Comparison of ENCODE assay signal across 8 mouse cellular contexts in genomic region chr19:4855470-4855820, GRCm38 (mm10). TPM values are rescaled to one million over a fixed set of nuclear protein-coding genes. Genes with fewer than 3 reads are reported as not detected.
DNase-seq lines count a peak whose midpoint lies in the region; ATAC-seq lines count a peak whose summit lies in the region.

No protein-coding gene starts in this region.

- peak overlapping the region; percentile 54 for H3K4me3 ChIP-seq in lung, embryonic 16.5 days (ENCODE audit: low read length)
- H3K4me3 ChIP-seq in forebrain, embryonic 13.5 days, result peak overlapping the region; percentile 58
- H3K4me3 ChIP-seq in limb, embryonic 11.5 days (ENCODE audit: low read depth, low read length), result peak overlapping the region; percentile 58
- H3K4me3 ChIP-seq in neural tube, embryonic 15.5 days (replicated peaks), result peak overlapping the region; percentile 76

- H3K4me1 ChIP-seq in lung, embryonic 16.5 days (replicated peaks; ENCODE audit: control insufficient read depth, insufficient read depth, low read length), result peaks cover 3% of the 10 kb centered on the region; the same call in 1 of the 2 replicates
- peaks cover 14% of the 10 kb centered on the region for H3K4me1 ChIP-seq in forebrain, embryonic 13.5 days
- peaks cover 3% of the 10 kb centered on the region; the same call in 1 of the 2 replicates for H3K4me1 ChIP-seq in limb, embryonic 11.5 days (ENCODE audit: control insufficient read depth, insufficient read depth, low read length)
- peaks cover 17% of the 10 kb centered on the region for H3K4me1 ChIP-seq in neural tube, embryonic 15.5 days

- H3K27ac ChIP-seq in lung, embryonic 16.5 days (ENCODE audit: low read length), result no peak overlapping the region
- H3K27ac ChIP-seq in forebrain, embryonic 13.5 days, result no peak overlapping the region
- no peak overlapping the region for H3K27ac ChIP-seq in limb, embryonic 11.5 days (replicated peaks; ENCODE audit: low read depth, low read length)
- H3K27ac ChIP-seq in neural tube, embryonic 15.5 days (replicated peaks), result peak overlapping the region; percentile 77

- H3K27me3 ChIP-seq in lung, embryonic 16.5 days (ENCODE audit: control insufficient read depth, insufficient read depth, low read depth, low read length), result peaks cover 8% of the 10 kb centered on the region; the same call in 1 of the 2 replicates
- peaks cover 14% of the 10 kb centered on the region; the same call in 1 of the 2 replicates for H3K27me3 ChIP-seq in forebrain, embryonic 13.5 days
- no peaks in the 10 kb centered on the region for H3K27me3 ChIP-seq in limb, embryonic 11.5 days (ENCODE audit: control insufficient read depth, insufficient read depth, low read length)
- no peaks in the 10 kb centered on the region for H3K27me3 ChIP-seq in neural tube, embryonic 15.5 days (replicated peaks)

- H3K9ac ChIP-seq in lung, embryonic 16.5 days (ENCODE audit: low read length), result peak overlapping the region; percentile 74
- H3K9ac ChIP-seq in forebrain, embryonic 13.5 days, result peak overlapping the region; percentile 74
- peak overlapping the region; percentile 55 for H3K9ac ChIP-seq in limb, embryonic 11.5 days (ENCODE audit: low read length)
- H3K9ac ChIP-seq in neural tube, embryonic 15.5 days (replicated peaks), result peak overlapping the region; percentile 72

- peak overlapping the region; percentile 94 for H3K4me2 ChIP-seq in lung, embryonic 16.5 days (ENCODE audit: low read depth, low read length)
- H3K4me2 ChIP-seq in forebrain, embryonic 13.5 days, result peak overlapping the region; percentile 98
- peak overlapping the region; percentile 97 for H3K4me2 ChIP-seq in limb, embryonic 11.5 days (ENCODE audit: low read depth, severe bottlenecking)
- H3K4me2 ChIP-seq in neural tube, embryonic 15.5 days, result peak overlapping the region; percentile 98

- ATAC-seq in lung, embryonic 16.5 days (ENCODE audit: low read depth), result peak; percentile 29; the same call in 1 of the 2 replicates
- ATAC-seq in forebrain, embryonic 13.5 days, result peak; percentile 16; the same call in 1 of the 2 replicates
- ATAC-seq in limb, embryonic 11.5 days (ENCODE audit: insufficient number of reproducible peaks, low FRiP score, low TSS enrichment, low read depth), result 0 out of 2 replicates have a peak, but pooled peaks have one; percentile 31
- ATAC-seq in neural tube, embryonic 15.5 days (ENCODE audit: low FRiP score), result no peak; the same call in 1 of the 2 replicates
- no peak for ATAC-seq in monocyte, adult 5-6 weeks (replicated peaks; ENCODE audit: insufficient number of reproducible peaks, low FRiP score, low TSS enrichment, poor library complexity, severe bottlenecking)

- no peaks in the 10 kb centered on the region for H3K36me3 ChIP-seq in lung, embryonic 16.5 days (ENCODE audit: control insufficient read depth, insufficient read depth, low read length)
- no peaks in the 10 kb centered on the region for H3K36me3 ChIP-seq in forebrain, embryonic 13.5 days (ENCODE audit: poor library complexity, severe bottlenecking)
- no peaks in the 10 kb centered on the region for H3K36me3 ChIP-seq in limb, embryonic 11.5 days (ENCODE audit: control insufficient read depth, insufficient read depth, low read length)
- peaks cover 25% of the 10 kb centered on the region for H3K36me3 ChIP-seq in neural tube, embryonic 15.5 days

- 1% methylated on average over 14 of the region's 14 CpGs for WGBS in lung, embryonic 16.5 days
- WGBS in forebrain, embryonic 13.5 days, result 0% methylated on average over 14 of the region's 14 CpGs
- 2% methylated on average over 14 of the region's 14 CpGs for WGBS in limb, embryonic 11.5 days
- WGBS in neural tube, embryonic 15.5 days, result 4% methylated on average over 14 of the region's 14 CpGs

- DNase-seq in lung, postnatal 25 days (ENCODE audit: low spot score), result no peak
- no peak for DNase-seq in limb, embryonic 11.5 days (ENCODE audit: low spot score)
- no peak for DNase-seq in ovary, postnatal 10 days (ENCODE audit: low spot score)
- DNase-seq in right cerebral cortex, postnatal 4 days, result no peak

- no peaks in the 10 kb centered on the region for H3K9me3 ChIP-seq in lung, embryonic 16.5 days (ENCODE audit: control insufficient read depth, low read length)
- H3K9me3 ChIP-seq in forebrain, embryonic 13.5 days (replicated peaks), result no peaks in the 10 kb centered on the region
- no peaks in the 10 kb centered on the region for H3K9me3 ChIP-seq in limb, embryonic 11.5 days (ENCODE audit: control insufficient read depth, low read length)
- H3K9me3 ChIP-seq in neural tube, embryonic 15.5 days (replicated peaks), result no peaks in the 10 kb centered on the region

RNA-seq across cellular contexts. Expression of gene Ctsf, which starts 0.5 kb away (rescaled TPM):
- 23.5 and 26.6 TPM in 2 replicates for polyA plus RNA-seq in lung, embryonic 16.5 days (2015; fragmentation: Nextera tagmentation; extraction: Ambion mirVana)
- 31.3 and 34.5 TPM in 2 replicates for polyA plus RNA-seq in forebrain, embryonic 13.5 days (2015; fragmentation: Nextera tagmentation; extraction: Ambion mirVana)
- polyA plus RNA-seq in limb, embryonic 11.5 days (2014; fragmentation: Nextera tagmentation; extraction: Ambion mirVana), result 17.7 and 20.2 TPM in 2 replicates
- 74.5 and 86.5 TPM in 2 replicates for polyA plus RNA-seq in neural tube, embryonic 15.5 days (2015; fragmentation: Nextera tagmentation; extraction: Ambion mirVana)
- 0.39 TPM in 1 of 3 replicates, not detected in the others for total RNA-seq in monocyte, adult 5-6 weeks (2017)

RNA-seq across cellular contexts. Expression of gene Ccdc87, which starts 16.3 kb away (rescaled TPM):
- polyA plus RNA-seq in lung, embryonic 16.5 days (2015; fragmentation: Nextera tagmentation; extraction: Ambion mirVana), result 0.65 and 0.72 TPM in 2 replicates
- 0.23 and 0.39 TPM in 2 replicates for polyA plus RNA-seq in forebrain, embryonic 13.5 days (2015; fragmentation: Nextera tagmentation; extraction: Ambion mirVana)
- not detected in 2 replicates for polyA plus RNA-seq in limb, embryonic 11.5 days (2014; fragmentation: Nextera tagmentation; extraction: Ambion mirVana)
- 0.37 and 0.52 TPM in 2 replicates for polyA plus RNA-seq in neural tube, embryonic 15.5 days (2015; fragmentation: Nextera tagmentation; extraction: Ambion mirVana)
- not detected in 3 replicates for total RNA-seq in monocyte, adult 5-6 weeks (2017)

RNA-seq across cellular contexts. Expression of gene Ccs, which starts 16.3 kb away (rescaled TPM):
- 53.7 and 60.1 TPM in 2 replicates for polyA plus RNA-seq in lung, embryonic 16.5 days (2015; fragmentation: Nextera tagmentation; extraction: Ambion mirVana)
- 42.0 and 47.0 TPM in 2 replicates for polyA plus RNA-seq in forebrain, embryonic 13.5 days (2015; fragmentation: Nextera tagmentation; extraction: Ambion mirVana)
- polyA plus RNA-seq in limb, embryonic 11.5 days (2014; fragmentation: Nextera tagmentation; extraction: Ambion mirVana), result 46.8 and 48.0 TPM in 2 replicates
- 42.4 and 47.9 TPM in 2 replicates for polyA plus RNA-seq in neural tube, embryonic 15.5 days (2015; fragmentation: Nextera tagmentation; extraction: Ambion mirVana)
- 18.7 to 42.7 TPM (median 33.6 TPM) in 3 replicates for total RNA-seq in monocyte, adult 5-6 weeks (2017)

RNA-seq across cellular contexts. Expression of gene Actn3, which starts 22.3 kb away (rescaled TPM):
- polyA plus RNA-seq in lung, embryonic 16.5 days (2015; fragmentation: Nextera tagmentation; extraction: Ambion mirVana), result 2.1 and 5.0 TPM in 2 replicates
- 0.64 and 0.97 TPM in 2 replicates for polyA plus RNA-seq in forebrain, embryonic 13.5 days (2015; fragmentation: Nextera tagmentation; extraction: Ambion mirVana)
- polyA plus RNA-seq in limb, embryonic 11.5 days (2014; fragmentation: Nextera tagmentation; extraction: Ambion mirVana), result 5.1 and 5.2 TPM in 2 replicates
- 2.9 and 11.3 TPM in 2 replicates for polyA plus RNA-seq in neural tube, embryonic 15.5 days (2015; fragmentation: Nextera tagmentation; extraction: Ambion mirVana)
- 0.10 to 1.7 TPM in 2 of 3 replicates, not detected in the other for total RNA-seq in monocyte, adult 5-6 weeks (2017)

RNA-seq across cellular contexts. Expression of gene Zdhhc24, which starts 23.0 kb away (rescaled TPM):
- 8.3 and 9.4 TPM in 2 replicates for polyA plus RNA-seq in lung, embryonic 16.5 days (2015; fragmentation: Nextera tagmentation; extraction: Ambion mirVana)
- polyA plus RNA-seq in forebrain, embryonic 13.5 days (2015; fragmentation: Nextera tagmentation; extraction: Ambion mirVana), result 17.1 and 20.1 TPM in 2 replicates
- polyA plus RNA-seq in limb, embryonic 11.5 days (2014; fragmentation: Nextera tagmentation; extraction: Ambion mirVana), result 6.4 and 6.5 TPM in 2 replicates
- polyA plus RNA-seq in neural tube, embryonic 15.5 days (2015; fragmentation: Nextera tagmentation; extraction: Ambion mirVana), result 19.7 and 20.5 TPM in 2 replicates
- 5.2 to 12.4 TPM (median 10.3 TPM) in 3 replicates for total RNA-seq in monocyte, adult 5-6 weeks (2017)

Comparison
In these comparisons a context has a peak if more than half of its experiments do, and no peak if none do; other contexts are left out.
1. ATAC-seq: peak in lung, embryonic 16.5 days (single experiment), forebrain, embryonic 13.5 days (single experiment) and limb, embryonic 11.5 days (single experiment); none in neural tube, embryonic 15.5 days (single experiment) and monocyte, adult 5-6 weeks (single experiment).
2. Peak in every context shown above with its lines, with median percentiles within 50 percentile points of each other: H3K4me2 ChIP-seq, H3K4me3 ChIP-seq and H3K9ac ChIP-seq.